Mouse (Mus musculus) mouse trophoblast stem cell (cell line): ENCODE results near the gene Nfkbib.

ENCODE experiments used
- in situ Hi-C, 2 experiments: fragments of 300-500 bp; cut with MseI, MboI; formaldehyde crosslinking; loops; 2 replicates in 1 of 2; 3 replicates in 1 of 2; pipeline ENCODE4 v1.15.1; 2025

Gene Nfkbib

DNA sequence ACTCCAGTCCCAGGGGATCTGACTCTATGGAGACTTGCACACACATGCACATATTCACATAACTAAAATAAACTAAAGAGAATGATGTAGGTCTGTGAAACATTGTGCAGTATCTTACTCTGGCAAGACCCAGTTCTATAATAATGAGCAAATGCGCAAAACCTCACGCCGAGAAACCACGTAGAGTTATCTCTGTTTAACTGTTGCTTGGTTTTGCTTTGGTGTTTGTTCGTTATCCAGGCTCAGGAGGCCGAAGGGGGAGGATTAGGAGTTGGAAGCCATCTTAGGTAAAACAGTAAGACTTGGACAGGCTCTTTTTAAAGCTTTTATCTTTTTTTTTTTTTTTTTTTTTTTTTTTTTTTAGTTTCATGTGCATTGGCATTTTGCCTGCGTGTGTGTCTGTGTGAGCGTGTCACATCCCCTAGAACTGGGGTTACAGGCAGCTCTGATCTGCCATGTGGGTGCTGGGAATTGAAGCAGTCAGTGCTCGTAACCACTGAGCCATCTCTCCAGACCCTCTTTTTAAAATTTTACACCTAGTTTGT is 2.2 kb upstream of the Nfkbib start:
- in situ Hi-C loops, result no loop called here

DNA sequence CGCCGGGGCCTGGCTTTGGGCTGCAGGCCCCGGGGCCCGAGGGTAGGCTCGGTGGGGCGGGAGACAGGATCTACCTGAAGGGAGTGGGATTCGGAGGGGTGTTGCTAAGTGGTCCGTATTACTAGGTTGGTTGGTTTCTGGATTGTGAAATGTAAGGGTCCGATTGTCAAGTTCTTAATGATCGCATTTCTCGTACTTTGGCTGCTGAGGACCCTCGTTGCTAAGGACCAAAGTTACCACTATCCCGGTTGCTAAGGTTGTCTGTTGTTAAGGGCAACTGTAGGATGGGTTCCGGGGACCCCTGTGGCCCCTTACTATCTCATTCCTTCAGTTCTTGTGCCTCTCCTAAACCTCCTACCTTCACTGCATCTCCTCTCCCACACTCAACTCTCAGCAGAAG is 402 bp downstream of the Nfkbib start:
- in situ Hi-C loops, result no loop called here

DNA sequence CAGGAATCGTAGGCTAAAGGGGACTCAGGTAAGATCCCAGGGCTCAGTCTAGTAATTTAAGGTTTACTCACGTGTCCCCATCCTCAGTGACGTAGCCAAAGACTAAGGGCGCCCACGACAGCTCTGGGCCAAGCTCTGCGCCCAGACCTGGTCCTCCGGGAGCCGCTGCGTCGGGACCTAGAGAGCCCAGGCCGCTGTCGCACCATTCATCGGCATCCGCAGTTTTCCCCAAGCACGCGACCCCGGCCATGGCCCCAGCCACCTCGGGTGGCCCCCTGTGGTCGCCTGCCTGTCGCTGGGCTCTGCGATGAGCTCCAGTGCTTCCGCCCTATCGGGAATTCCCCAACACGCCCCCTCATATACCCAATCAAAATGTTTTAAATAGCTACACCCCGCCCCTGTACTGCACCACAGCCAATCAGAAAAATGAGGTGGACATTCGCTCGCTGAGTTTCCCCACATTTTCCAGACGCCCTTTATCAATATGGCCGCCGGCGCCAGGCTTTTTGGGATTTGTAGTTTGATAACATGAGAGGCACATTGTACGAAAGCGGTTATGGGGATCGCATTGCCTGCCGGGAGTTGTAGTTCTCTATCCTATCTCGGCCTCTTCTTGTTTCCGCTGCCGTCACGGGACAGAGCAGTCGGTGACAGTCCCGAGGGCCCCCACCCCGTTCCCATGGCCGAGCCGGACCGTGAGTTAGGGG is 986 bp downstream of the Nfkbib start, which contains the start of gene Sirt2:
Gene Sirt2 (plus strand): TSS at position 563 of the 707 bp plus-strand sequence.
- in situ Hi-C loops, result no loop called here

DNA sequence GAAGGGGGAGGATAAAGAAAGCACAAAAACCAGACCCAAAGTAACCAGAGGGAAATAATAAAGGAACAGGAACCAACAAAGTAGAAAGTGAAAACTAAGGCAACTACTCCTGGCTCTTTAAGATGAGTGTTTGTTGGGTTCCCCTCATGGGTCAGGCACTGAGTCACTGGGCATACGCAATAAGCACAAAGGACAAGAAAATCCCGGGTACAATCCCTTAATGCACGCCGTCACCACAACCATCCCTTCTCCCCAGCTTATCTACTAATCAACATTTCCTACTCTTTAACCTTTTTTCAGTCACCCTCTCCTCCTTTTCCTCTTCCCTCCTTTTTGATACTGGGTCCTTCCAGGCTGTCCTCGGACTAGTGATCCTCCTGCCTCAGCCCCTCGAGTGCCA is 2.1 kb downstream of the Nfkbib start:
- in situ Hi-C loops, result no loop called here

DNA sequence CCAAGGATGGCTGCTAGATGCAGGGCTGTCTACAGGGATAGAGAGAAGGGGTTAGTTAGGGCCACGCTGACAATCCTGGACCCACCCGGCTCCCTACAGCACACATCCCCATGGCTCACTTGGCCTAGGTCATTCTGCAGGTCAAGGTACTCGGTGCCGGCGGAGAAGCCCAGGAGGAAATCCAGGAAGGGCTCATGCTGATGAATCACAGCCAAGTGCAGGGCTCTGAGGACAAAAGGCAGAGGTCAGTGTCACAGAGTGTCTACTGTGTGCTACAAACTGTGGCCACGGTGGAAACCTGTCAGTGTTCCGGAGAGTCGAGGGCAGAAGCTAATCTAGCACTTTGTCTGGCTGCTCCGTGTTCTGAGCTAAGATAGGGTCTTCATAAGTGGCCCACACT is 5.4 kb downstream of the Nfkbib start:
- in situ Hi-C loops, result no loop called here

DNA sequence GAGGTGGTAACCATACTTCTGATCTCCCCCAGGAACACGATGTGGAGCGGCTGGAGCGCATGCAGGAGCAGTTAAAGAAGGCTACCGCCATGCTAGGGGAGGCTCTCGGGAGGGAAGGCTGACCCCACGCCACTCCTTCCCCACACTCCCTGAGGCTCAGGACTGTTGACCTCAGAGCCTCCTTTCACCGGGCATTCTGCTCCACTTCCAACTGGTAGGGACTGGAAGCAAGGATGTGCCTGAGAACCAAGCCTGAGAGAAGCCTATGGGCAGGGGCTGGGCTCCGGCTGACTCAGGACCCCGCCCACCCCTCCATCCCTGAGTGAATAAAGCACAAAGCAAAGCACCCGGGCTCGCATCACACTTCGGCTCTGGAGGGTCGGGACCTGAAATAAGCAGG is 8.7 kb downstream of the Nfkbib start:
- in situ Hi-C loops, result no loop called here

DNA sequence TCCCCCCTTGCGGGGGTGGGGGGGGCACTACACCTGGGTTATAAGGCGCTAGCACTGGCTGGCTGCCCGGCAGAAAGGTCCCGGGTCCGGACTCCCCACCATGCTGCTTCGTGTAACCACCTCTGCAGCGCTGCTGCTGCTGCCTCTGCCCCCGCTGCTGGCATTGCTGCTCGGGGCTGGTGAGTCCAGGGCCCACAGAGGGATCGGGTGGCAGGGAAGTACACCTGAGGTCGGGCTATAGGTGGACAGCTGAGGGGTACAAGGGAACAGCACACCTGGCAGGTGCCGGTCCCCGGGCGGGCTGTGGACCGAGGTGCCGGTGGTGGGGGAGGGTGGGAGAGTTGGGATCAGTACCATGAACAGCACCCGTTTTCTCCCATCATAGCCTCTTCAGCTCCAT is 11.2 kb downstream of the Nfkbib start, which contains the start of gene Ccer2:
Gene Ccer2 (plus strand): TSS at position 96 of the 400 bp plus-strand sequence.
- in situ Hi-C loops, result no loop called here

DNA sequence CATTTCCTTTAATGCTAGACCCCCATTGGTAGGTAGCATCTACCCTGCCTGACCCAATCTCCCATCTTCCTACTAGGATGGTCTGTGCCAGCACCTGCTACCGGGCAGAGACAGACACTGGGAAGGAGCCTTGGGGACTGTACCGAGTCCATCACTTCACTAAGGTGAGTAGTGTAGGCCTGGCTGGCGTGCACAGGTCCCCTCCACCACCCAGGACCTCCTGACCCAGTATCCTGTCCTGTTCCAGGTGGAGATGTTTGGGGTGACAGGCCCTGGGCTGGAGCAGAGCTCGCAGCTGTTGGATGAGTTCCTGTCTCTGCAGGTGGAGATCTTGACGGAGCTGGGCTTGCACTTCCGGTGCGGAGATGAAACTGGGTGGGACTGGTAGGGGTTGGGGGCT is 17.4 kb downstream of the Nfkbib start:
- in situ Hi-C loops, result no loop called here

DNA sequence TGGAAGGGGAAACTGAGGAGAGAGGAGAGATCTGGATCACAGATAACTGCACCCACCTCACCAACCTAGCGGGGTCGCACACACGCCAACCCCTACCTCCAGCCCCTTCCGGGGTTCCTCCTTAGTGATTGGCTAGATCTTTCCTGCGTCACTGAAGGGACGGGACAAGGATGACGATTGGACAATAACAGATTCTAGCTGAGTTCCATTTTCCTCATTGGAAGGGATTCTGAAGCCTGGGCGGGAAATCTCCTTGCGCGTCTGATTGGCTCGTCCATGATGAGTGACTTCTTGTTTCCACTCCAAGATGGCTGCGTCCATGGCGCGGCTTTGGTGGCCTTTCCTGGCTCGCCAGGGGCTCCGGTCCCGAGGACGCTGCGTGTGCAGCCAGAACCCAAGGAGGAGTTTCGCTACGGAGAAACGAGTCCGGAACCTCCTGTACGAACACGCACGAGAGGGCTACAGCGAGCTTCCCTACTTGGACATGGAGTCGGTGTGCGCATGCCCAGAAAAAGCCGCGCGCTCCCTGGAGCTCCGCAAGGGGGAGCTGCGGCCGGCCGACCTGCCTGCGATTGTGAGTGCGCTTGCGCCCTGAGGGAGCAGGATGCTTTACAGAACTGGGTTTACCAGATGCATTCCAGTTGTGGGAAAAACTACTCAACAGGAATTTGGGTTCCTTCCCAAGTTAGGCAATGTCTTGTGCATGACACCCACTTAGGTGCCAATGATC is 25.4 kb downstream of the Nfkbib start, which contains the start of the genes Mrps12 and Sars2:
Gene Mrps12 (minus strand): TSS at position 112 of the 730 bp plus-strand sequence.
Gene Sars2 (plus strand): TSS at position 284 of the 730 bp plus-strand sequence.
- in situ Hi-C loops, result no loop called here

DNA sequence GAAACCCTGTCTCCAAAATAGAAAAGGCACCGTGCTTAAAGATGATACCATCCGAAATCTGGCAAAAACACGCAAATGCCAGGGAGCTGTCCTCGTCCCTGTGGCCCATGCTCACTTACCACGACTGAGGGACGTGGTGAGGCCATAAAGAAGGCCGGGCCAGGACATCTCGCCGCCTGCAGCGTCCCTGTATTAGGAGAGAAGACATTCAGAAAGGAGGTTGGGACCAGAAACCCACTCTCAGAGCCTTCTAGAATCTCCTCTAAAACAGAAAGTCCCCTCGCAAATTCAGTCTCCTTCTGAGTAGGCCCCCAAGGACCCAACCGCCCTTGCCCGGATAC is 26.0 kb downstream of the Nfkbib start:
- in situ Hi-C loops, result no loop called here

DNA sequence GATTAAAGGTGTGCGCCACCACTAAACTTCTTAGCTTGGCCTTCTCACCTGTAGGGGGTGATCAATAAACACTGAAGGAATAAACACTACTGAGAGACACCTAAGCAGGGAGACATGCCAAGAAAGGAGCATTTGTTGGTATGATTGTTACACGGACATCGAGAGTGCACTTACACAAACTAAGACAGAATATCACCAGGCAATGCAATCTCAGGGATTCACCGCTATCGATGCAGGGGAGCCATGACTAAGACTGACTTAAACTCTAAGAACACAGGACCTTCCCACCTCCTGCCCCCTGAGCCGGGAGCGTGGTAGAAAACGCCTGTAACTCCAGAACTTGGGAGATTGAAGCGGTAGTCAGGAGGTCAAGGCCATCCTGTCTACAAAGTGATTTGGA is 26.4 kb downstream of the Nfkbib start:
- in situ Hi-C loops, result no loop called here

DNA sequence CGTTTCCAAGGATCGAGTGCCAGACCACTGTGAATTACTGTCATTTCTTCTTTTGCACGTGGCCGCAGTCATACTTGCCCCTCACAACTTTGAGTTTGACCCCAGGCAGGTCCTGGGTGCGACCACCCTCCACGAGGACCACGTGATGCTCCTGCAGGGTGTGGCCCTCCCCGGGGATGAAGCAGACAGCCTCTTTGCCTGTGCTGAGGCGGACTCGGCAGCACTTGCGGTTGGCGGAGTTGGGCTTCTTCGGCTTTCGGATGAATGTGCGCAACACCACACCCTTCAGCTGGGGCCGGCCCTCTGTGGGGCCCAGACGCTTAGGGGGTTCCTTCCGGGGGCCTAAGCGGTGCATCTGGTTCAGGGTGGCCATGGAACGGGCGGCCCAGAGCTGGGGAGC is 27.5 kb downstream of the Nfkbib start:
- in situ Hi-C loops, result no loop called here

DNA sequence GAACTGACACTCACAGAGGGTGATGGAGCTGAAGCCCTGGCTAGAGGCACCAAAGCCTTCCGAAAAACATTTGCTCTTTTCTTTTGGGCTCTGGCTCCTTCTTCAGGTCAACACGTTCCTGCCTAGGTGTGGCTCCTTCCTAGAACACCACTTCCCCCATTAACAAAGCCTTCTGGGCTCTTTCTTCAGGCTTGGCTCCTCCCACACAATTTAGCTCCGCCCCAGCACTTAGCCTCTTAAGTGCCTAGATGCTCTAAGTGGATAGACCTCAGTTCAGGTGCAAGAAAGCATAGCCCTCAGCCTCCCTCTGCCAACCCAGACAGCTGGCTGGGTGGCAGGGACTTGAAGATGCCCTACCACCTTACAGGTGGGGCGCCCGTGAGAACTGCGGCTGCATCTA is 31.6 kb downstream of the Nfkbib start:
- in situ Hi-C loops, result no loop called here

DNA sequence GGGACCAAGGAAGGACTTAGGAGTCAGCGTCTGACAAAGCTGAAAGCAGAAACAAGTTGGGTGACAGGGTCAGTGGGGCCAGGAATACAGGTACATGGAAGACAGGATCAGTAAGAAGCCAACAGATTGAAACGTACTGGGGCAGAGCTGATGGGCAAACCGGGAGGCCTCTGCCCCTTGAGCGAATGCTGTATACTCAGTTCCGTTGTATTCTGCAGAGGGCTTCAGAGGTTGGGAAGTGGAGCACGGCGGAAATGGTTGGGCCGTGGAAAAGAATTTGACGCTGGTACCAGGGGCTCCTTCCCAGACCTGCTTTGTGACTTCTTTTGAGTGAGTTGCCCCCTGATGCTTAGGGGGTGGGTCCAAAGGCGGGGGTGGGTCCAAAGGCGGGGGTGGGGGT is 34.1 kb downstream of the Nfkbib start:
- in situ Hi-C loops, result no loop called here

DNA sequence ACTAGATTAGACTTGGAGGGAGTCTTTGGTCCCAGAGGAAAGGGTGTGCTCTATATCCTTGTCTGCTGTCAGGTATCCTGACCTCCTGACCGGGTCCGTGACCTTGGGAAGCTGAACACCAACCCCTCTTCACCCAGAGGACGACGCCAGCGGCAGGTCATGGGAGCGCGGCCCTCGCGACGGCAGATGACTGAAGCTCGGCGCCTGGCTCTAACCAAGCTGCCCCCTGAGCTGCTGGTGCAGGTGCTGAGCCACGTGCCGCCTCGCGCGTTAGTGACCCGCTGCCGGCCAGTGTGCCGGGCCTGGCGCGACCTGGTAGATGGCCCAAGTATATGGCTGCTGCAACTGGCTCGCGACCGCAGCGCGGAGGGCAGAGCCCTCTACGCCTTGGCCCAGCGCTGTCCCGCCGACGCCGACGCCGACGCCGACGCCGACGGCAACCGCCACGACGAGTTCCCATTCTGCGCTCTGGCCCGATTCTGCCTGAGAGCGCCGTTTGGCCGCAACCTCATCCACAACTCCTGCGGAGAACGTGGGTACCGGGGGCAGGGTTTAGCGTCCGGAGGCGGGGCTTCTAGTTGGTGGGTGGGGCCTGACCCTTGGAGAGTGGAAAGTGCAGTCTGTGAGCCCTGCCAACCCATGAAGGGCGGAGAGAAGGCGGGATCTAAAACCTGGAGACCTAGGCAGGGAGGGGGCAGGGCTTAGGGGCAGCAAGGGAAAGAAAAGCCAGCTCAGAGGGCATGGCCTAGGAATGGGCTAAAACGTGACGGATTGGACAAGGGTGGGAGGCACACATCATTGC is 34.8 kb downstream of the Nfkbib start:
- in situ Hi-C loops, result no loop called here

DNA sequence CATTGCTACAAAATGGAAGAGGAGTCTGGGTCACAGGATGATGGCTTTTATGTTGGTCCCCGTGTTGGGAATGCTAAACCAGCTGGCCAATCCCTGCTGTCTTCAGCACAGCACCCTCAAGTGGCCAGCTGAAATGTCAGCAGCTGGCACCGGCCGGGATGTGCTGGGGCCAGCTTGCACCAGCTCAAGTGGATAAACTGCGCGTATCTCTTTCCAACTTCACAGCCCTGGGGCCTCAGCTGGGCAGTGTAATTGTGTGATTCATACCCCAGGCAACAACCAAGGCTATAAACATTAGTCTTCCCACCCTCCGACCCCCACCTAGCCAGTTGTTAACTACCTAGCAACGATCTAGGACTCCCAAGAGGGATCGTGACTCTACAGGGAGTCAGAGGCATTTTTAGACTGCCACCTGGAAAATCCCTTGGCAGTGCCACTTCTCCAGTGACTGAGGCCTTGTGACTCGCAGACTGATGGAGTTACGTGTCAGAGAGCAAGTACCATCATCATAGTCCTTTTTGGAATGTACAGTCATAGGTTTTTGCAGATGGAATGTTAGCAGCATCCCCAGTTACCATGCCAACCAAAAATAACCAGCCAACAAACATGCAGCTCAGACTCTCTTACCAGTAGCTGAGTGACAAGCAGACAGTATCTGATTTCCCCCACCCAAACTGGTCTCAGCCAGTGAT is 39.5 kb downstream of the Nfkbib start:
- in situ Hi-C loops, result no loop called here

DNA sequence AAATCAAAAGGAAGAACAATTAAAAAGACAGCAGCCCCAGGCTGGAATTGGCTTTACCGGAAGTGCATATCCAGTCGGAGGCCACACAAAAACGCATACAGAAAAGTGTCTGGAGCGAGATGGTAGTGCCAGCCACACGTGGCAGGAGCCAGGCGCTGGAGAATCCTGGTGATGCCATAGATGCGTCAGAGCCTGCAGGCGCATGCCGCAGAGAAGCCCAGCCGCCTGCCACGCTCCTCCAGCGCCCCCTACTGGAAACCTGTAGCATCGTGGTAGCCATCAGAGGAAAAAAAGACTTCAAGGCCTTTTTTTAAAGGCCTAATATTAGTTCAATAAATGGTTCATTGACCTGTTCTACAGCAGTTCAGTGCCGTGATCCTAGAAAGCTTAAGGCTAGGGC is 40.7 kb downstream of the Nfkbib start:
- in situ Hi-C loops, result no loop called here

DNA sequence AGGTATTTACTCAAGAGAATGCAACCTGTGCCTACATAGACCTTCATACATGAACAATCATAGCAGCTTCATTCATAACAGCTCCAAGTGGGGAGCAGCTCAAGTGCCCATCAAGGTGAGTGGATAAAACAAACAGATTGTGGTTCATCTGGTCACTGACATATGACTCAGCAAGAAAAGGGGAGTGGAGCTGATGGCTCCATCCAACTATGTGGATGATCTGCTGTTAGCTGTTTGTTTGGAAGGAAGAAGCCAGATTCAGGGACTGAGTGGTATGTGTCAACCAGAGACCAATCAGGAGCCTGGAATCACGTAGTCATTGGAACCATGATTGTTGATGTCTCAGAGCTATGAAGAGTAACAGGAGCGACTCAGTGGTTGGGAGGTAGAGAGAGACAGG is 42.7 kb downstream of the Nfkbib start:
- in situ Hi-C loops, result no loop called here

DNA sequence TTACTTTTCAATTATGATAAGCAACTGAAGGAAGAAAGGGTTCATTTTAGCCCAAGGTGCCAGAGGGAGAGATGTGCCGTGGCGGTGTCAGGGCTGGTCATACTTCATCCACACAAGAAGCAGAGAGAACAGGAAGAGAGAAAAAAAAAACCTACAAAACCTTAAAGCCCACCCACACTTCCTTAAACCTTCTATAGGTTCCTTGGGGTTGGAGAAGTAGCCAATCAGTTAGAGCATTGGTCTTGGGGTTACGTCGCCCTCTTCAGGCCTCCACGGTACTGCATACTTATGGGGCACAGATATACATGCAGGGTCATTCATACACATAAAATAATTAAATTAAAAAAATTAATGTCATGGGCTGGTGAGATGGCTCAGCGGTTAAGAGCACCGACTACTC is 45.2 kb downstream of the Nfkbib start:
- in situ Hi-C loops, result no loop called here

DNA sequence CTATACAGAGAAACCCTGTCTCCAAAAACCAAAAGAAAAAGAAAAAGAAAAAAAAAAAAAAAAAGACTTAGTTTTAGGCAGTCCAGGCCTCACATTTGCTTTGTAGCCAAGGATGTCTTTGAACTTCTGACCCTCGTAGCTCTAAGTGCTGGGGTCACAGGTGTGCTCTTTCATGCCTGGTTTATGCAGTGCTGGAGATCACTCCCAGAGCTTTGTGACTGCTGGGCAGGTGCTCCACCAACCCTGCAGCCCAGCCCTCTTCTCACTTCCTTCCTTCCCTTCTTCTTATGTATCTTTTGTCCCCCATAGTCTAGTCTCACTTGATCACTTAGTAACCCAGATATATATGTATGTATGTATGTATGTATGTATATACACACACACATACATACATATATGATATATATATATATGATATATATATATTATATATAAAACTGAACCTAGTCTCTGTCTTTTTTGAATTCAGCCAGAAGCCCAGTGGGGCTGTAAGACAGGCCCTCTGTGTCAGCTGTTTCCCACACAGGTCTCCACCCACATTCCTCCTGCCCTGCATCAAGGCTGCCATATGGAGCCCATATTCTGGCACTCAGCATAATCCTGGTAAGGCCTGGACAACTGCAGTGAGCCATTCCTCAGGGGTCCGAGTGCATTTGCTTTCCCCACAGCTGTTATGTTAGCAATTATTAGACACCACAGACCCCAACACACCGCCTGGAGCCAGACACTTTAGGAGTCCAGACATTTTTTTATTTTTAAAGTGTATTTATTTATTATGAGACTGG is 46.4 kb downstream of the Nfkbib start:
- in situ Hi-C loops, result no loop called here

DNA sequence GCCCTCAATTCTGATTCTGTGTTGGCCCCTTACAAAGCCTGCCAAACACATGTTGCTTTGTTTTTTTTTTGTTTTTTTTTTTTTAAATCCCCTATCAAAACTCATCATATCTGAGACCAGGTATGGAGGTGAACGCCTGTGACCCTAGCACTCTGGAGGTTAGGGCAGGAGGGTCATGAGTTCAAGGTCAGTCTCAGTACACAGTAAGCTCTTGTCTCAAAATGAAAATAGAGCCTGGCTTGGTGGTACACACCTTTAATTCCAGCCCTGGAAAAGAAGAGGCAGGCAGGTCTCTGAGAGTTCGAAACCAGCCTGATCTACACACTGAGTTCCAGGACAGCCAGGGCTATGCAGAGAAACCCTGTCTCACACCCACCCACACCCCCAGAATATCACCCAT is 47.7 kb downstream of the Nfkbib start:
- in situ Hi-C loops, result no loop called here
